Mouse (Mus musculus): ENCODE data around the gene Focad.

Gene Focad

DNA sequence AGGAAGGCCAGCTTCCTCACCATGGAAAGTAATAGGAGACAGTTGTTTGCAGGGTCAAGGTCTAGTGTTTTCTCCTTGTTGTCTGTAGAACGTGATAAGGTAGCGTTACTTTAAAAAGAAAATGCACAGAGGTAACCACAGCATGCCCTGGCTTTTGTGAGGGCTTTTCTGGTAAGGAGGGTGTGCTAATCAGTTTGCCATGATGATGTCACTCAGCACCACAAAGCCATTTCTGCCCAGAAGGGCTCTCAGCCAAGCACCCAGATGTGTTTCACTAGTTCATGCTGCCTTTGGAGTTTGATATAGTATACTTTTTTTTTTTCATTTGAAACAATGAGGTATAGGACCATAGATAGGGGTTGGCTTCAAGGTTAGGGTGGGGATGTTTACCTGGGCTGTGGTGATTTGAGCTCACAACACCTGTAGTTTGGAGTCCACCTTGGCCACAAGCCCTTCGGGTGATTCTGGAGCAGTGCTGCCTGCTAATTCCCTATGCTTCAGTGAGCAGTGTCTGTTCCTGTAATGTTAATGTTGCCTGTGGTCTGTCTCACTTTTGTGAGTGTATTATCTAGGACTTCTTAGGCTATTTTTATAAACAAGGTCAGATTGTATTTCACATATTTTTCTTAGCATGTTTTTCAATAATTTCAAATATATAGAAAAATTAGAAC is 61.2 kb downstream of the Focad start:
- peak; percentile 12 for DNase-seq (ENCODE audit: inconsistent ontology term)

DNA sequence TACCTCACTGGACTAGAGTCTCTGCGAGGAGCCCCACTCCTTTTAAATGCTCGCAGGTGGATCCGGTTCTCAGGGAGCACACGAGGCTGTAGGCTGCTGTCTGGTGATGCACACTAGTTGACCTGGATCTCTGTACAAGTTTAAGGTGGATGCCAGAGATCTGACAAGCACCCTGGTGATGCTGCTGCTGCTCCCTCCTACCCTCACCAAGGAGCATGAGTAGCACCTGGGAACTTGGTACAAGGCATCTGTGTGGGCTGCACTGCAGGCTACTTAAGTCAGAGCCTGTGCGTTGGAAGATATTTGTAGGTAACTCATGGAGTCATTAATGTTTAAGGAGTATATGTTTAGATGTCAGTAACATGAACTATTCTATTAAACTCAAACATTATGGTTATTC is 62.5 kb downstream of the Focad start:
- no peak for DNase-seq (ENCODE audit: inconsistent ontology term)

DNA sequence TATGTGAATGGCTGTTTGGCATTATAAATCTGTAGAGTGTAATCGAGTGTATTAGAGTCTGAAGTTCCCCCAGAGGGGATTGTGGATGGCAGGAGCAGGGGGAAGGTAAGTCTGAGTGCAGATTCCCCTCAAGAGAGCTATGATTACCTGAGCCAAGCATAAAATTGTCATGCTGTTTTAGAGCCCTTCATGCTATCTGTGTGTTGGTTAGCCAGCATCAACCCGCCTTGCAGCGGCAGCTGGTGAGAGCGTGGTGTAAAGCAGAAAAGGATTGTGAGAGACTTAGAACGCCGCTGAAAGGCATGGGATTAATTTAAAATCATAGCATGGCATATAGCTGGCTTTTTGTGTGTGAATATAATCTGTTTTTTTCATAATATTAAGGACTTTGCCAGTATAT is 63.2 kb downstream of the Focad start:
- DNase-seq (ENCODE audit: inconsistent ontology term) = no peak

DNA sequence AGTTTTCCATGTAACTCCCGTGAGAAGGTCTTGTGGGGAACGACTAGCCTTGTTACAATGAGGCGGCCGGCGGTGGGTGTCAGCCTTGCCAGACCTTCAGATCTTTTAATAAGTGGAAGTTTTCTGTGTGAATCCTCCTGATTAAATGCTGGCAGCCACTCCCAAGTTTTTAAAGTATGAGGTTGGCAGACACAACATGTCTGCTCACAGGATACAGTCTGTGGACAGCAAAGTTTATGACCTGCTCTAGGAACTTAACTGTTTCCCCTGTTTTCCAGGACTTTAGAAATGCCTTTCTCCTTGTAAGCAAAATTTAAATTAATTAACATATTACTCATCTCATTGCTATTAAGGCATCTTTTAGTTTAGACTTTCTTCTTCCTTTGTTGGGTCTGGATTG is 64.8 kb downstream of the Focad start:
- DNase-seq (ENCODE audit: inconsistent ontology term) = peak; percentile 87

DNA sequence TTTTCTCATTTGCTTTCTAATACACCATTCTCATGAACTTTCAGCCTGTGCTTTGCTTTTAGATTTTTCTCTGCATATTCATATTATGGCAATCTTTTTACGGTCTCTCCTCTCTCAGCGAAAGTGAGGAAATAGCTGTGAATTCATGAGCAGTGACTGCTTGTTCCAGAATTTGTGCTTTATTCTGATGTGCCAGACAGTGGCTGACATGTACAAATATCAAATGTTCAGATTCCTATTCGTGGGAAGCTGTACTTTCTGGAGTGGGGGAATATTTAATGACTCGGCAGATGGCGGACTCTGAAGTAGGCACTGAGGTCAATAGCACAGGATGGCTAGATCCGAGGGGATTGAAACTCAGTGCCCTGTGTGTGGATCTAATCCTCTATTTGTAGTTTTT is 65.3 kb downstream of the Focad start:
- DNase-seq (ENCODE audit: inconsistent ontology term) = no peak

DNA sequence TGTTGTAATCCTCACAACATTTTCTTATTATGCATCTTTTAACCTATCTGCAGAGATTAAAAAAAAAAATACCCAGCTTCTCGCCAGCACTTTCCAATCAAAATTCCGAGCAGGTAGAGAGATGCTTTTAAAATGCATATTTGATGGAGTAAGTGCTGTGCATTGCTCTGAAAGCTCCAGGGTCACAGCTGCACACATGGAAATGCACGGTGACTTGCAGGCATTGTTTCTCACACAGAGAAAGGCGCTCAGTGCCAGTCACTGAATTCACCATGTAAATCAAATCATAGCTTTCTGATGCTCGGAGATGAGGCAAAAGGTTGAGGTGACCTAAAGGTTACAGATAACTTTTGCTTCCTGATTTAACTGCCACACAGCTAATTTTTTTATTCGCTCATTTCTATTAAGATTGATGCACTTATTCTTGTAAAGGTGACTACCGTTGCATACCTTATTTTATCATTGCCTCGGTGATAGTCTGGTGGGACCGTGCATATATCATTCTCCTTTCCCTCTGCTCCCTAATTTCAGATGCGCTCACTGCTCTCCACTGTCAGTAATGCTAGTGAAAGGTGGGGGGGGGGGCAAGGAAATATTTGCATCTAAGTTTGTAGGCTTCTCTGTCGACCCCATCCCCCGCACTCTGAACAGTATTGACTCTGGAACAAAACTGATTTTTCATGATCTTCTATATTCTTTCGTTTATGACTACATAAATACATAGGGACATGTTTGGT is 69.2 kb downstream of the Focad start:
- DNase-seq (ENCODE audit: inconsistent ontology term) = no peak

DNA sequence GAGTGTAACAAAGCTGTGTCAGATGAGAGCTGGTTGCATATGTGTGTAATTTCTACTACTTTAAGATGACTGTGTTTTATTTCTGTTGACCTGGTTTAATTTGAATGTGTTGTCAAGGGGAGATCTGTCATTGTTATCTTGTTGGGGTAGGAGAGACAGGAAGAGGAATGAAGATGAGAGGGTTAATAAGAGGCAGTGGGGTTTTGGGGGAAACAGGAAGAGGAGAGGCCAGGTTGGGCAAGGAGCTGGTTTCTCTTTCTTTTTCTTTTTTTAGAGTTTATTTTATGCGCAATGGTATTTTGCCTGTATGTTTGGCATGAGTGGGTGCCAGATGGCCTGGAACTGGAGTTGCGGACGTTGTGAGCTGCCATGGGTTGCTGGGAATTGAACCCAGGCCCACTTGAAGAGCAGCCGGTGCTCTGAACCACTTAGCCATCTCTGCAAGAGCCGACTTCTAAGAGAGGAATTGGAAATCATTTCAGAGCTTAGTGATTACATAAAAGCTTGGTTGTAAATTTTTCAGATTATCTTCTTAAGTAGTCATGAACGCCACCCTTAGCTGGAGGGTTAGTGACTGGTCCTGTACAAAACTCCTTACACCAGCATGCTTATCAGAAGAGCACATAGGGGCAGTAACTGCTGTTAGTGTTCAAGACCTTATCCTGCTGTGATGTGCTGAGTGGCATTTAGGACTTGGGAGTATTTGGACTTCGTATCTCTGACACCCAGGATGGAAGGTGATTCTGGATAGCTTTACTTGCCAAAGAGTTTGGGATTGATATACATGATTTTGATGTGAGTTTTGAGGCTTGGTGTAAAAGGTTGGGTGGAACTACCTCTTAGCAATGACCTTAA is 72.8 kb downstream of the Focad start:
- DNase-seq (ENCODE audit: inconsistent ontology term) = no peak

DNA sequence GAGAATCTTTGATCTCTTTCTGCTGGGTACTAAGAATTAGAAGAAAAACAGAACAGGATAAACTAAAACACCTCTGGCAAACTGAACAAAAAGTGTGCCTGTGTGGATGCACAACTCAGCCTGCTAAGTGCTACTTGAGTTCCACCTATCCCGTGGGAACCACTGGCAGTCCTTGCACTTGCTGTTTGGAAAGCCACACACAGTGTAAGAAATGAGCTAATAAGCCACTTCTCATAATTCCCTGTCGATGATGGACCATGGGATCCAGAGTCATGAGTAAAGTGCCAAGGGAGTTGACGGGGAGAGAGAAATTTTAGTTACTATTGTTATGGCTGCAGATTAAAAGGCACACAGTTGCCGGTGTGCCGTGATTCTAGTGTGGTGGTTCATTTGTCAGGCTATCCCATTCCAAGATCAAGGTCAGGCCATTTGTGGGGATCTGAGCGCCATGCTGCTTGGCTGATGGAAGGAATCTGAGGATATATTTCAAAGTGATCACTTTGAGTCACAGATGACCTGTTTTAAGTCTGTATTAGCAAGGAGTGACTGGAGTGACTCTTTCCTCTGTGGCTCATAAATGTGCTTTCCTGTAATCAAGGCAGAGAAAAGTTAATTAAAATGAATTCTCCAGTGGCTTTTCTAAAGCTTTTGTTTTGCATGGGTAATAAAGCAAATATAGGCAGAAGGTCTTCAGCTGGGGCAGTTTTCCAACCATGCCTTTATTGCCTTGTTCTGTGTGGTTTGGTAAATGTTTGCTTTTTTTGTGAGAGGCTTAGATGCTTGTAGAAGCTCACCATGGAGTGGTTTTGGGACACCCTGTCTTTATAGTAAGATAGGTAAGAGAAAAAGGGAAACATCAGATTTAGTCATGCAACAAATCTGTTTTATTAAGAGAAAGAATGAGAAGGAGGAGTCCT is 80.9 kb downstream of the Focad start:
- DNase-seq (ENCODE audit: inconsistent ontology term) = no peak

DNA sequence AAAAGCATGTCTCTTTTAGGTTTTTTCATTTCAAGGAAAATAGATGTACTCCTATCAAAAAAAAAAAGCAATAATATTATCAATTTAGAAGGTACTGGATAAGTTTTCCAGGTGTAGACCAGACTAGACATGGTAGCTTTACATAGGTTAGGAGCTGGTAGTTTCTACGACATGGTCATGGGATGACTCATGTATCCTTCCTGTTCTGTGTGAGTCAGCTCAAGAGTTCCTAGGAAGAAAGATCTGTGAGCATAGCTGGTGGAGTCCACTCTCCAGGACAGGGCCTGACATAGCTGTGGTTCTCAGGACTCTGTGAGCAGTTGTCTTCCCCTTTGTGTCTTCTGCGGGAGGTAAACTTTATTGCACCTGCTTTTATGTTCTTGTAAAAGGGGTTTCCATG is 84.9 kb downstream of the Focad start:
- DNase-seq (ENCODE audit: inconsistent ontology term) = no peak

DNA sequence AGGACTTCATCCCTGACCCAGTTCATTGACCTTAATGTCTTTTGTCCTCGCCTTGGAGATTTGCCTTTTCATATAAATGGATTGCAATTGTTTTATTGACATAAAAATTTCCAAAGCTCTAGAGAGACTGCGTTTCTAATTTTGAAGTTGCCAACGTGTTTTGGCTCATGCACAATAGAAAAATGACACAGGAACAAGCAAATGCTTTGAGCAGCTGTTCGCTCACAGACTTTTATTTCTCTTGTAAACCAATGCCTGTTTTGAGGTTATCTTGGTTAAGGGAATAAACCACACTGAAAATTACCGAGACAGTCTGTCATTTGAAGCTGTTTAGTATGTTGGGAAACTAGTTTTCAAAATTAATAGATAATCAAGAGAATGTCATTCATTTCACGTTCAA is 89.9 kb downstream of the Focad start:
- DNase-seq (ENCODE audit: inconsistent ontology term) = peak; percentile 17

DNA sequence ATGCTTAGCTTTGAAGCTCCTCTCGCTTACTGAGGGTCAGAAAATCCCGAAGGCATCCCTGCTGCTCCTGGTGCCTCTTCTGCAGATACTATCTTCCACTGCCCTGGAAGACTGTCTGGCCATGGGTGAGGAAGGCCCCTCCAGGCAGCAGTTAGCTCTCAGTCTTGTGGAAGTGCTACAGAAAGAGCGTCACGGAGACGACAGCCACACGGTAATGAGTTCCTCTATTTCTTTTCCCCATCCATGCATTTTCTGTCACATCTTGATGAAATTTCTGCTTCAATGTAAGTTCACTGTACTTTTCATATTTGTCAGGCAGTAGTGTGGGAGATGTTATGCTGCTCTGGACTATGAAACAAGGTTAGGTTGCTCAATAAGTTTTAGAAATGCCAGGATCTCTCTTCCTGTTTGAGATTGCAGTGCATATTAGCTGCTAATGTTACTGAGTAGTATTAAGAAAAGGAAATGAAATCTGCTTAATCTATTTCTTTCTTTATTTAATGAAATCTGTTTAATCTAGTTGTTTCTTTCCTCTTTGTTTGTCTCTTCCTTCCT is 91.5 kb downstream of the Focad start:
- DNase-seq (ENCODE audit: inconsistent ontology term) = no peak

DNA sequence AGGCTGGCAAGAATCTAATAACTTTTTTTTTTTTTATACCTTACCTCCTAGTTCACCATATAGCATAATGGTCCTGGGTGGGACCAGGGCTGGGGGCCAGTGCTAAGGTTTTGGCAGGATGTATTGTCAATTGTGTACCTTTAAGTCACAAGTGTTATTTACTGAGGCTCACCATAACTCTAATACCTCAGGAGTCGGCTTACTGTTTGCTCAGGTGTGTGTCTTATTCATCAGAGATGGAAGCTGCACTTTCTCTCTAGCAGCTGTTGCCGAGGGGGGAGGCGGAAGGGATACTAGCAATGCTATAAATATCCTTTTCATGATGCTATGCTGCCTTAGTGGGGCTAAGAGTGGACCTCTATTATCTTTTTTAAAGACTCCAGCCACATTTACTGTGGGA is 93.2 kb downstream of the Focad start:
- no peak for DNase-seq (ENCODE audit: inconsistent ontology term)

DNA sequence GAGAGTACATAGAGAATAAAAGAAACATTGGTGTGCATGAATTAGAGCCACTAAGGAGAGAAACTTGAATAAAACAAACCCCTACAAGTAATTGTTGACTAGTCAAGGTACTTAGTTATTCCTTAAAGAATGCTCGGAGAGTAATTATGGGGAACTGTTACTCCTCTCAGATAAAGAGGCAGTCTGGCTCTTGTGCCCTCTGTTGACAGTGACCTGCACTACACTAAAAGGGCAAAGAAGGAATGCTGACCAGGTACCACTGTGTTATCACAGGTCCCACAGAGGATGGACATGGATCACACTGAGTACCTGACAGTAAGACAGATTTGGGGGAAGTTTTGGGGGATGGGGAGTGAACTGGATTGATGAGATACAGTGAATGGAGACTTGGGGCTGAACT is 95.1 kb downstream of the Focad start:
- DNase-seq (ENCODE audit: inconsistent ontology term) = no peak

DNA sequence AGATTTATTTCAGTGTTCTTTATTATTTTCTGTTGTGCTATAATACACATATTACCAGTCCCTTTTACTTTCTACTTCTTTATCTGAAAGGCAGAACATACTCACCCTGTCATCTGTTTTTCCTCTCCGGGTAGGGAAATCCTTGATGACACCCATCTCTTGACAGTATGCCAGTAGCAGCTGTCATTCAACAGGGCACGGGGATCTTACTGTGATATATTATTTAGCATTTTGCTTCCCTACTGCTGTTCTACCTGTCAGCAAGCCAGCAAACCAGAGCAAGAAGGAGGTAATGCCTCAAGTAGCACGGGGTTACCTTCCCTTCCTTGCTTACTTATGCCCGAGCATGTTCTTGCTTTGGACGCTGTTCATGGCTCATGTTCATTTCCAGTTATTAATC is 99.8 kb downstream of the Focad start:
- no peak for DNase-seq (ENCODE audit: inconsistent ontology term)

DNA sequence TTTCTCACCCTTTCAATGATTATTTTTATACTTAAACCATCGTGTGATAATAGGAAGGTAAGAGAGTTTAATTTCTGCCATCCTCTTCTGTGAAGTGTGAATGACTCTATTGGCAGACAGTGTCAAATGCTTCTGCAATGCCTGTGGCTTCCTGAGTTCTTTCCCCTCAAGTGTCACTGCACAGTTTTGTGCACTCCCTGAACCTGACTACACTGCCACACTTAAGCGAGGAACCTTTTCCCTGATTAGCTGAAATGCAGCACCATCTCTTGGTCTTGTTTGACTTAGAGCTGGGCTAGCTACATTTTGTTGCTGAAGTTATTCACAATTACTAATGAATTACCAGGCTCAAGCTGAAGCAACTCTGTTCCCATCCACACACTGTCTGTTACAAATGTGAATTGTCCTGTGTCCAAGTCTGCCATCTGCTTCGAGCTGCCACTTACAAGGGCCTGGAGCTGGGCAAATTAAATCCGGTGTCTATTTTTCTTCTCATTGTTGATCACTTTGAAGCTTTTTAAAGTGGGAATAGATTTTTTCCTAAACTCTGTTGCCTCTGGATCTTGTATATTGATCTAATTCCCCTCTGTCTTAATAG is 101.6 kb downstream of the Focad start:
- peak; percentile 58 for DNase-seq (ENCODE audit: inconsistent ontology term)

DNA sequence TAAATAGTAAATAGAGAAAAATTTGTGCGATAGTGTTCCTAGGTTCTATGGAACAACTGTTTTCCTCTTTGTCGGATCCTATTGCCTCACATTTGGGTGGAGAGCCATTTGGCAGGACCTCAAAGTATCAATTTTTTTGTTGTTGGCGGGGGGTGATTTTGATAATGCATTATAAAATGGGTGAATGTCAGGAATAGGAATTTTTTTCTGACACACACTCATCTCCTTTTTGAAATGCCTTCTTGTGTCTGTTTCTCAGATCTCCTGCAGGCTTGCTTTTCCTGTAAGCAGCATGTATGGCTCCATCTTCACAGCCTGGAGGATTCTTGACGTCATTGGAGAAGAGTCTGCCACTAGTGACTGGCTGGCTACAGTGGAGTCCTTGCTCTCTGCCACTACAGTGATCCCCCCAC is 102.1 kb downstream of the Focad start:
- no peak for DNase-seq (ENCODE audit: inconsistent ontology term)

DNA sequence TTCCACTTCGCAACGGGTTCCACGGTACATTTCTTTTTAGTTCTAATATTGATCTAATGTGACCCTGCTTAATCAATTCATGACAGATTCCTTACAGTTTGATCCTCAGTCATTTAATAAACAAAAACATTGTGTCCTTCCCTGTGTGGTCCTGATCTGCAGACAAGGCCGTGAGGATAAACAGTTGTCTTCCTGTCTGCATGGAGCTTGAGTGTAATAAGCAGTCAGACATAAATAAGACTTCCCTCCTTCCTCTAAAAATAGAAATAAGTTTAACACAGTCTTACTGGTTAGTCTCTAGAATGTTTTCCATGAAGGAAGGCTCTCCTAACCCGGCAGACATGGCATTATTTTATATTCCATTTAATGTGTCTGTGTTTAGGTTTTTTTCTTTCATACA is 102.8 kb downstream of the Focad start:
- no peak for DNase-seq (ENCODE audit: inconsistent ontology term)

DNA sequence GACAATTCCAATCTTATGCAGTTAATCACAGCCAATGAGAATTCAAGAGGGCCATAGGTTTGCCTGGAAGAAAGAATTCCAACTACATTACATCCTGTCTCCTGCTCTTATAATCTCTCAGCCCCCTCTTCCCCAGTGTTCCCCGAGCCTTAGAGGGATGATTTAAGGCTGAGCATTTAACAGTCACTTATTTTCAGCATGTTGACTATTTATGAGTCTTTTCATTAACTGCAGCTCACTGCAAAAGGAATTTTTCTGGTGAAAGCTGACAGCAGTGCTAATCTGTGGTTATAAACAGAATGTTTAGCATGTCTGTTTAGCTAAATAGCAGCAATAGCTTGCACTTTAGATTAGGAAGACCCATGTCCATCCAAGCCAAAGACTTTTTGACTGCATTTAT is 104.8 kb downstream of the Focad start:
- no peak for DNase-seq (ENCODE audit: inconsistent ontology term)

DNA sequence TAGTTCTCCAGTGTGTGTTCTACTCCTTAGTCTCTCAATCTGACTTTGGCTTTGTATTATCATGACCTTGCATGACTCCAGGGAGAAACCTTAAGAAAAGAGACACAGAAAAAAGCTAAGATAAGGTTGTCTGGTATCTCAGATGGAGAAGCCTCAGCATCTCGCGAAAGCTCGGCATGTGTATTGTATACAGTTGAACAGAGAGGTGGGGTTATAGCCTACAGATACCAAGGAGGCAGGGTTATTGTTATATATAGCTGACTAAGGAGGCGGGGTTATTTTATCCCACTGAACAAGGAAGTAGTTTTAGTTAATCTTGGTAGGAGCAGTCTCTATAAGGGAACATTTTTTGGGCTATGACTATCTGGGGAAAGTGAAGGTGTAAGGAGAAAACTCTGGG is 106.6 kb downstream of the Focad start:
- no peak for DNase-seq (ENCODE audit: inconsistent ontology term)

DNA sequence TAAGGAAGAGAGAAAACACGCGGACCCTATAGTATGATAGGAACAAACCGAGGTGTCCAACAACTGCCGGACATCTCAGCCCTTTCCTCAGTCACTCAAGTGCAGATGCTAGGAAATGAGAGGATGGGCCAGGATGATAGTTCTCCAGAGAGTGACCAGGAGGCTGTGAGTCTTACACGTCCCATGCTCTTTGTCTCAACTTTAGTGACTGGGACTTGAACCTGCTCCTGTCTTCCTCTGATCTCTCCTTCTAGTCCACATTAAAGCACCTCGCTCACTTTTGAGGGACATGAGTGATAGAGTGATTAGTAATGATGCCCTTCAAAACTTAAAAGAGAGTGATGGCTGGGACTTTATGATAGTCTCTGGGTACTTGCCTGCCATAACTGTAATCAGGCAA is 114.2 kb downstream of the Focad start:
- no peak for DNase-seq (ENCODE audit: inconsistent ontology term)

DNA sequence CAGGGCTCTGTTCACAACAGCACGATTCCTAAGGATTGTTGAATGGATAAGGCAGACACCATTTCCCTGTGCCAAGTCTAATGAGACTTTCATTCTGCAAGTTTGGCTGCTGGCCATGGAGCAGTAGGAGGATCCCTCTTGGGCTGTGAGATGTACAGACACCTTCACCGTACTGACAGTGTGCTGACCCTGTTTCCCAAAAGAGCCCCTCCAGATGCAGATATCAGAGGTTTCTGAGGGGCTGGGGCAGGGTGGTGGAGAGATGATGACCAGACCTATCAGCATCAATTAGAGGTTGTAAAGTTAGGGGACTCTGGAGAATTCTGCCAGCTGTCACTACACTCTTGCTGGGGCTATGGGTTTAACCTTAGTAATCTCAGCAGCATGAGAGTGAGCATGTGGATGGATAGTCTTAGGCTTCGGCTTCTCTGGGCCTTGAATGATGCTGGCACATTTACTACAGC is 115.0 kb downstream of the Focad start:
- DNase-seq (ENCODE audit: inconsistent ontology term) = peak; percentile 71

Data from Muller cell, postnatal 12 days (primary cell).